Mouse (Mus musculus): Measurements from ENCODE around the gene Nbr1.
"Not testable (repeated sequence)": the region's sequence is repeated elsewhere in the genome, so short reads cannot be mapped to it uniquely, and the experiment has no call there.

Gene Nbr1

GRCm38 (mm10) chr11:101626995-101627856 lies 75.3 kb downstream of the Nbr1 start, which contains the start of gene Rdm1:
TSS of gene Rdm1 (plus strand) at chr11:101627195.
- no peak for DNase-seq (ENCODE audit: low spot score)

GRCm38 (mm10) chr11:101627857-101628559 lies 76.1 kb downstream of the Nbr1 start:
- DNase-seq (ENCODE audit: low spot score): no peak

GRCm38 (mm10) chr11:101628733-101629417 lies 76.9 kb downstream of the Nbr1 start:
- not testable (repeated sequence) for DNase-seq (ENCODE audit: low spot score)

All from layer of hippocampus, adult 9-10 months (tissue).